Comparison of ENCODE assay signal across 25 mouse cellular contexts in genomic region chr5:140010405-140010804, GRCm38 (mm10).
A peak's percentile ranks its signal among the peaks of the same experiment; 100 is the strongest.
DNase-seq lines count a peak whose midpoint lies in the region; ATAC-seq and TF ChIP-seq lines count a peak whose summit lies in the region.
"Had no signal": no experiment of that assay in that cellular context is flagged by ENCODE, and none has a peak within 500 bp of the region (broad histone marks: within the 10 kb centered on the region; RNA-seq: fewer than 3 reads in every experiment).

No protein-coding gene starts in this region.

- no peak overlapping the region for H3K4me2 ChIP-seq in midbrain, embryonic 11.5 days
- H3K4me2 ChIP-seq in midbrain, postnatal 0 days (ENCODE audit: low read depth, low read length, poor library complexity, severe bottlenecking): no peak overlapping the region
- H3K4me2 ChIP-seq: embryonic facial prominence, embryonic 12.5 days; embryonic facial prominence, embryonic 15.5 days; forebrain, embryonic 12.5 days had no signal

- no peak overlapping the region for H3K9ac ChIP-seq in midbrain, embryonic 11.5 days (ENCODE audit: low read length)
- no peak overlapping the region for H3K9ac ChIP-seq in midbrain, postnatal 0 days (replicated peaks; ENCODE audit: low read length, poor library complexity, severe bottlenecking)
- H3K9ac ChIP-seq: embryonic facial prominence, embryonic 12.5 days; embryonic facial prominence, embryonic 15.5 days; forebrain, embryonic 12.5 days had no signal

- H3K27ac ChIP-seq in midbrain, embryonic 11.5 days (ENCODE audit: low read depth, low read length): no peak overlapping the region
- H3K27ac ChIP-seq in midbrain, postnatal 0 days (ENCODE audit: low read depth, low read length): no peak overlapping the region
- H3K27ac ChIP-seq in bone marrow, adult 2 months (ENCODE audit: control insufficient read depth, insufficient read depth, low read depth, low read length, poor library complexity): 0 out of 2 replicates have a peak overlapping the region, but pooled peaks have one; percentile 7
- H3K27ac ChIP-seq in olfactory bulb, adult 2 months (ENCODE audit: insufficient read depth, low read depth, low read length): peak overlapping the region; percentile 37; the same call in 1 of the 2 replicates
- no peak overlapping the region for H3K27ac ChIP-seq in kidney, adult 2 months (ENCODE audit: insufficient read depth, low read depth, low read length)
- H3K27ac ChIP-seq: embryonic facial prominence, embryonic 12.5 days; embryonic facial prominence, embryonic 15.5 days; forebrain, embryonic 10.5 days; forebrain, embryonic 12.5 days had no signal

- no peak for ATAC-seq in midbrain, embryonic 11.5 days (ENCODE audit: low FRiP score)
- no peak for ATAC-seq in midbrain, postnatal 0 days (ENCODE audit: low FRiP score)
- ATAC-seq: activated CD4-positive, CD25-positive, alpha-beta regulatory T cell, adult 4 months; forebrain, embryonic 14.5 days; forebrain, embryonic 16.5 days; Patski had no signal

- H3K9me3 ChIP-seq in midbrain, embryonic 11.5 days (ENCODE audit: control insufficient read depth, low read length): no peaks in the 10 kb centered on the region
- H3K9me3 ChIP-seq in midbrain, postnatal 0 days (ENCODE audit: low read length): no peaks in the 10 kb centered on the region
- H3K9me3 ChIP-seq: embryonic facial prominence, embryonic 12.5 days; embryonic facial prominence, embryonic 15.5 days; forebrain, embryonic 10.5 days; forebrain, embryonic 12.5 days had no signal

- no peaks in the 10 kb centered on the region for H3K36me3 ChIP-seq in midbrain, embryonic 11.5 days (ENCODE audit: control insufficient read depth, insufficient read depth, low read length)
- H3K36me3 ChIP-seq in midbrain, postnatal 0 days (ENCODE audit: insufficient read depth, low read length): no peaks in the 10 kb centered on the region
- no peaks in the 10 kb centered on the region for H3K36me3 ChIP-seq in kidney, adult 2 months (ENCODE audit: control insufficient read depth, insufficient read depth, low read length)
- H3K36me3 ChIP-seq: embryonic facial prominence, embryonic 12.5 days; forebrain, embryonic 12.5 days had no signal

- peak; percentile 39 for DNase-seq in midbrain, embryonic 11.5 days (ENCODE audit: low spot score, missing footprints)
- no peak for DNase-seq in midbrain, postnatal 0 days (ENCODE audit: low spot score)
- DNase-seq in urinary bladder, adult 2 months (ENCODE audit: low spot score): no peak
- DNase-seq in kidney, adult 2 months: no peak
- DNase-seq: adrenal gland, adult 8-10 months; adrenal gland, postnatal 14 days; adrenal gland, postnatal 36 days; cerebellum, adult 11 months; cerebellum, adult 18-20 months; cerebellum, adult 8-10 months; cerebellum, adult 9-11 months; cerebellum, postnatal 14 days; cerebellum, postnatal 36 days; embryo, embryonic 11 days had no signal

- H3K4me3 ChIP-seq in midbrain, embryonic 11.5 days (ENCODE audit: low read depth, low read length): no peak overlapping the region
- H3K4me3 ChIP-seq in midbrain, postnatal 0 days (ENCODE audit: low read depth, low read length): no peak overlapping the region
- no peak overlapping the region for H3K4me3 ChIP-seq in bone marrow, adult 2 months (replicated peaks; ENCODE audit: control insufficient read depth, low read depth, low read length)
- no peak overlapping the region for H3K4me3 ChIP-seq in olfactory bulb, adult 2 months (ENCODE audit: insufficient read depth, low read depth, low read length)
- H3K4me3 ChIP-seq in kidney, adult 2 months (ENCODE audit: insufficient read depth, low read depth, low read length): no peak overlapping the region
- H3K4me3 ChIP-seq: embryonic facial prominence, embryonic 12.5 days; embryonic facial prominence, embryonic 15.5 days; erythroblast, embryonic 14.5 days; forebrain, embryonic 10.5 days; forebrain, embryonic 12.5 days had no signal

- no peak for TF ChIP-seq POLR2A in bone marrow, adult 2 months (IDR thresholded peaks at IDR 0.05; ENCODE audit: borderline replicate concordance, control insufficient read depth, low read depth, low read length)
- no peak for TF ChIP-seq POLR2A in olfactory bulb, adult 2 months (IDR thresholded peaks at IDR 0.05; ENCODE audit: insufficient read depth, low read depth, low read length)
- no peak for TF ChIP-seq POLR2A in kidney, adult 2 months (IDR thresholded peaks at IDR 0.05; ENCODE audit: low read depth, low read length)

- peaks cover 27% of the 10 kb centered on the region for H3K27me3 ChIP-seq in midbrain, embryonic 11.5 days (ENCODE audit: control insufficient read depth, insufficient read depth, low read length)
- H3K27me3 ChIP-seq in midbrain, postnatal 0 days (ENCODE audit: insufficient read depth, low read length): no peaks in the 10 kb centered on the region; the same call in 1 of the 2 replicates
- no peaks in the 10 kb centered on the region for H3K27me3 ChIP-seq in kidney, adult 2 months (replicated peaks; ENCODE audit: control insufficient read depth, insufficient read depth, low read length)
- H3K27me3 ChIP-seq: embryonic facial prominence, embryonic 12.5 days; embryonic facial prominence, embryonic 15.5 days; forebrain, embryonic 12.5 days; Patski had no signal

- 90% methylated on average over 3 of the region's 3 CpGs for WGBS in midbrain, embryonic 11.5 days
- 94% methylated on average over 3 of the region's 3 CpGs for WGBS in midbrain, postnatal 0 days
- WGBS in bone marrow, adult 2 months: 84% methylated on average over 3 of the region's 3 CpGs
- whole genome bisulfite sequencing in olfactory bulb, adult 2 months: 96% methylated on average over 3 of the region's 3 CpGs
- 84% methylated on average over 3 of the region's 3 CpGs for WGBS in kidney, adult 2 months

- no peak for TF ChIP-seq CTCF in midbrain, postnatal 0 days (IDR thresholded peaks at IDR 0.05)
- no peak for TF ChIP-seq CTCF in bone marrow, adult 2 months (IDR thresholded peaks at IDR 0.05; ENCODE audit: control insufficient read depth, insufficient read depth, low read length)
- TF ChIP-seq CTCF in olfactory bulb, adult 2 months (IDR thresholded peaks at IDR 0.05; ENCODE audit: insufficient read depth, low read depth, low read length): no peak
- TF ChIP-seq CTCF in kidney, adult 2 months (conservative IDR thresholded peaks at IDR 0.05; ENCODE audit: insufficient read depth, insufficient read length, low read depth, low read length): no peak

- peaks cover 13% of the 10 kb centered on the region for H3K4me1 ChIP-seq in midbrain, embryonic 11.5 days (ENCODE audit: control insufficient read depth, insufficient read depth, low read length)
- no peaks in the 10 kb centered on the region for H3K4me1 ChIP-seq in midbrain, postnatal 0 days (ENCODE audit: insufficient read depth, low read length)
- H3K4me1 ChIP-seq in bone marrow, adult 2 months (ENCODE audit: control insufficient read depth, insufficient read depth, low read length): no peaks in the 10 kb centered on the region; the same call in 1 of the 2 replicates
- peaks cover 66% of the 10 kb centered on the region for H3K4me1 ChIP-seq in olfactory bulb, adult 2 months (ENCODE audit: control insufficient read depth, insufficient read depth, low read length)
- H3K4me1 ChIP-seq in kidney, adult 2 months (ENCODE audit: control insufficient read depth, insufficient read depth, low read length): no peaks in the 10 kb centered on the region

Comparison
In these comparisons a context has a peak if more than half of its experiments do, and no peak if none do; other contexts are left out.
1. H3K27ac ChIP-seq: peak in bone marrow, adult 2 months (single experiment) and olfactory bulb, adult 2 months (single experiment); none in midbrain, embryonic 11.5 days (single experiment), midbrain, postnatal 0 days (single experiment) and kidney, adult 2 months (single experiment).